Mouse (Mus musculus) right cerebral cortex, postnatal 36 days (tissue): ENCODE data around the gene Zfp94.

Experiments used
- DNase-seq, 2 experiments: peaks; one replicate each; pipeline ENCODE4 v3.0.0; 2022; ENCODE audit warnings: low spot score in 2 of 2, mixed read lengths in 1 of 2

Gene Zfp94

GRCm38 (mm10) chr7:24274456-24274855 lies 42.0 kb downstream of the Zfp94 start:
- no peak for DNase-seq

- no peak for DNase-seq
Observed at GRCm38 (mm10) chr7:24271191-24271590, 45.3 kb downstream of the Zfp94 start.

GRCm38 (mm10) chr7:24270288-24270672 lies 46.2 kb downstream of the Zfp94 start, which contains the start of gene Zfp93:
TSS of gene Zfp93 (plus strand) at chr7:24270420.
- peak; percentile 80 to 89 for DNase-seq

GRCm38 (mm10) chr7:24269667-24270287 lies 46.7 kb downstream of the Zfp94 start:
- DNase-seq, result no peak

GRCm38 (mm10) chr7:24269256-24269655 lies 47.2 kb downstream of the Zfp94 start:
- no peak for DNase-seq

GRCm38 (mm10) chr7:24268176-24269155 lies 48.0 kb downstream of the Zfp94 start:
- DNase-seq, result no peak

GRCm38 (mm10) chr7:24260000-24260312 lies 56.5 kb downstream of the Zfp94 start:
- DNase-seq, result no peak

GRCm38 (mm10) chr7:24259306-24259999 lies 57.0 kb downstream of the Zfp94 start:
- DNase-seq, result no peak

GRCm38 (mm10) chr7:24254633-24255474 lies 61.6 kb downstream of the Zfp94 start, which contains the start of gene Zfp108:
TSS of gene Zfp108 (plus strand) at chr7:24254794.
- peak; percentile 85 to 92 for DNase-seq

GRCm38 (mm10) chr7:24253779-24254615 lies 62.5 kb downstream of the Zfp94 start:
- no peak for DNase-seq
